Mouse (Mus musculus) MEL (cell line): Measurements from ENCODE around the gene Il17rb. TPM values are rescaled to one million over a fixed set of nuclear protein-coding genes. Genes with fewer than 3 reads are reported as not detected.

ENCODE experiments used
- DNase-seq: peaks from one replicate; pipeline ENCODE4 v3.0.0; 2011; ENCODE audit warnings: low read depth, low spot score
- H3K27ac ChIP-seq: 2 replicates; pipeline ENCODE4 v1.5.1; 2012; ENCODE audit warnings: low read depth, mild to moderate bottlenecking, control low read depth, low read length, moderate library complexity; ENCODE audit not compliant: control insufficient read depth
- H3K27me3 ChIP-seq, 2 experiments: fragments of 150-350 bp in 1 of 2; sonication (generic) in 1 of 2; 2 replicates each; pipeline ENCODE4 v1.6.1; 2012; ENCODE audit warnings: low read length in 2 of 2, mild to moderate bottlenecking in 2 of 2, improper control_type of control experiment in 1 of 2, moderate library complexity in 1 of 2; ENCODE audit not compliant: insufficient read depth in 2 of 2, control insufficient read depth in 1 of 2
- H3K36me3 ChIP-seq, 2 experiments: 2 replicates each; pipeline ENCODE4 v1.6.1; 2012 to 2014; ENCODE audit warnings: low read length in 2 of 2, improper control_type of control experiment in 1 of 2, inconsistent platforms in 1 of 2, mild to moderate bottlenecking in 1 of 2; ENCODE audit not compliant: insufficient read depth in 2 of 2, control insufficient read depth in 1 of 2
- H3K4me1 ChIP-seq, 2 experiments: fragments of 150-350 bp in 1 of 2; sonication (generic) in 1 of 2; 2 replicates each; pipeline ENCODE4 v1.6.1; 2012; ENCODE audit warnings: low read length in 2 of 2, improper control_type of control experiment in 1 of 2, mild to moderate bottlenecking in 1 of 2; ENCODE audit not compliant: insufficient read depth in 2 of 2, control insufficient read depth in 1 of 2
- H3K4me3 ChIP-seq, 2 experiments: fragments of 150-350 bp in 1 of 2; sonication (generic) in 1 of 2; 2 replicates each; pipeline ENCODE4 v1.5.1; 2012; ENCODE audit warnings: low read depth in 2 of 2, low read length in 2 of 2, mild to moderate bottlenecking in 2 of 2, moderate library complexity in 2 of 2, control low read depth in 1 of 2, improper control_type of control experiment in 1 of 2; ENCODE audit not compliant: control insufficient read depth in 1 of 2, insufficient read depth in 1 of 2
- H3K79me2 ChIP-seq: 2 replicates; pipeline ENCODE4 v1.6.1; 2012; ENCODE audit warnings: mild to moderate bottlenecking, low read length, moderate library complexity; ENCODE audit not compliant: control insufficient read depth, poor library complexity, insufficient read depth
- H3K9ac ChIP-seq: 2 replicates; pipeline ENCODE4 v1.6.1; 2012; ENCODE audit warnings: low read depth, mild to moderate bottlenecking, control low read depth, low read length, moderate library complexity; ENCODE audit not compliant: control insufficient read depth, poor library complexity, severe bottlenecking
- H3K9me3 ChIP-seq: fragments of 150-350 bp; sonication (generic); replicated peaks from 2 replicates; pipeline ENCODE4 v1.6.1; 2012; ENCODE audit warnings: mild to moderate bottlenecking, low read length, improper control_type of control experiment, moderate library complexity; ENCODE audit not compliant: insufficient read depth
- CHD2 ChIP-seq: IDR thresholded peaks from 2 replicates; pipeline ENCODE4 v1.6.1; 2011; ENCODE audit warnings: low read length, improper control_type of control experiment
- CTCF ChIP-seq, 3 experiments: IDR thresholded peaks in 2 of 3; conservative IDR thresholded peaks in 1 of 3; 2 replicates each; pipeline ENCODE4 v1.5.1; 2011 to 2012; ENCODE audit warnings: low read length in 3 of 3, low read depth in 2 of 3, mild to moderate bottlenecking in 2 of 3, improper control_type of control experiment in 1 of 3, inconsistent platforms in 1 of 3, mixed read lengths in 1 of 3, moderate library complexity in 1 of 3; ENCODE audit not compliant: control insufficient read depth in 1 of 3, insufficient read depth in 1 of 3, poor library complexity in 1 of 3, severe bottlenecking in 1 of 3
- E2F4 ChIP-seq: IDR thresholded peaks from 2 replicates; pipeline ENCODE4 v1.6.1; 2011; ENCODE audit warnings: low read depth, low read length, improper control_type of control experiment, borderline replicate concordance
- EP300 ChIP-seq, 2 experiments: IDR thresholded peaks; 2 replicates each; pipeline ENCODE4 v1.6.1; 2011; ENCODE audit warnings: improper control_type of control experiment in 2 of 2, low read length in 2 of 2, low read depth in 1 of 2, mild to moderate bottlenecking in 1 of 2
- GABPA ChIP-seq: IDR thresholded peaks from 2 replicates; pipeline ENCODE4 v1.6.1; 2012; ENCODE audit warnings: low read depth, mild to moderate bottlenecking, inconsistent platforms, low read length, improper control_type of control experiment, moderate library complexity
- JUND ChIP-seq: IDR thresholded peaks from 2 replicates; pipeline ENCODE4 v1.6.1; 2011; ENCODE audit warnings: low read depth, mild to moderate bottlenecking, improper control_type of control experiment, low read length
- MAX ChIP-seq: IDR thresholded peaks from 2 replicates; pipeline ENCODE4 v1.6.1; 2011; ENCODE audit warnings: low read length, improper control_type of control experiment
- MAZ ChIP-seq: IDR thresholded peaks from 2 replicates; pipeline ENCODE4 v1.6.1; 2012; ENCODE audit warnings: low read depth, mild to moderate bottlenecking, inconsistent platforms, low read length, improper control_type of control experiment
- MEF2A ChIP-seq: IDR thresholded peaks from 2 replicates; pipeline ENCODE4 v1.6.1; 2014; ENCODE audit warnings: low read depth, mild to moderate bottlenecking, inconsistent platforms, low read length, improper control_type of control experiment; ENCODE audit not compliant: poor library complexity, insufficient replicate concordance, severe bottlenecking; ENCODE audit errors: extremely low read depth
- NRF1 ChIP-seq: IDR thresholded peaks from 2 replicates; pipeline ENCODE4 v1.6.1; 2014; ENCODE audit warnings: low read depth, mild to moderate bottlenecking, inconsistent platforms, low read length, improper control_type of control experiment, moderate library complexity; ENCODE audit not compliant: poor library complexity, insufficient read depth, severe bottlenecking
- POLR2A ChIP-seq, 2 experiments: IDR thresholded peaks; 2 replicates each; pipeline ENCODE4 v1.6.1; 2011 to 2012; ENCODE audit warnings: low read length in 2 of 2, mild to moderate bottlenecking in 2 of 2, control low read depth in 1 of 2, improper control_type of control experiment in 1 of 2, low read depth in 1 of 2, moderate library complexity in 1 of 2; ENCODE audit not compliant: control insufficient read depth in 1 of 2, insufficient read depth in 1 of 2, poor library complexity in 1 of 2
- POLR2AphosphoS2 ChIP-seq: IDR thresholded peaks from 2 replicates; pipeline ENCODE4 v1.6.1; 2011; ENCODE audit warnings: low read length, improper control_type of control experiment
- RCOR1 ChIP-seq: IDR thresholded peaks from 2 replicates; pipeline ENCODE4 v1.6.1; 2012; ENCODE audit warnings: low read depth, mild to moderate bottlenecking, inconsistent platforms, low read length, improper control_type of control experiment
- TCF12 ChIP-seq: IDR thresholded peaks from 2 replicates; pipeline ENCODE4 v1.6.1; 2014; ENCODE audit warnings: low read depth, mild to moderate bottlenecking, inconsistent platforms, low read length, improper control_type of control experiment, moderate library complexity
- UBTF ChIP-seq: IDR thresholded peaks from 2 replicates; pipeline ENCODE4 v1.6.1; 2012; ENCODE audit warnings: low read depth, mild to moderate bottlenecking, inconsistent platforms, low read length, improper control_type of control experiment, moderate library complexity, borderline replicate concordance; ENCODE audit not compliant: insufficient read depth
- USF1 ChIP-seq: IDR thresholded peaks from 2 replicates; pipeline ENCODE4 v1.6.1; 2014; ENCODE audit warnings: low read depth, mild to moderate bottlenecking, inconsistent platforms, low read length, improper control_type of control experiment, moderate library complexity
- USF2 ChIP-seq, 2 experiments: IDR thresholded peaks; 2 replicates each; pipeline ENCODE4 v1.6.1; 2011 to 2012; ENCODE audit warnings: improper control_type of control experiment in 2 of 2, low read length in 2 of 2, borderline replicate concordance in 1 of 2, inconsistent platforms in 1 of 2, low read depth in 1 of 2, mild to moderate bottlenecking in 1 of 2; ENCODE audit not compliant: insufficient read depth in 1 of 2
- ZKSCAN1 ChIP-seq: IDR thresholded peaks from 2 replicates; pipeline ENCODE4 v1.6.1; 2012; ENCODE audit warnings: low read depth, mild to moderate bottlenecking, inconsistent platforms, low read length, improper control_type of control experiment, moderate library complexity
- ZMIZ1 ChIP-seq: IDR thresholded peaks from 2 replicates; pipeline ENCODE4 v1.6.1; 2012; ENCODE audit warnings: low read depth, mild to moderate bottlenecking, inconsistent platforms, low read length, improper control_type of control experiment, moderate library complexity
- ZNF384 ChIP-seq: IDR thresholded peaks from 2 replicates; pipeline ENCODE4 v1.6.1; 2012; ENCODE audit warnings: low read depth, mild to moderate bottlenecking, inconsistent platforms, low read length, improper control_type of control experiment
- polyA plus RNA-seq, 2 experiments: library from polyadenylated mRNA; stranded (reverse) in 1 of 2; unstranded in 1 of 2; fragments of >175 nt in 1 of 2; fragments of >200 nt in 1 of 2; gene quantifications; 2 replicates each; pipeline versions ENCODE4 v1.2.1 to v1.2.4; 2012; ENCODE audit warnings: low replicate concordance in 2 of 2, low read depth in 1 of 2; ENCODE audit not compliant: insufficient read length in 2 of 2, insufficient read depth in 1 of 2, missing spikeins in 1 of 2
- total RNA-seq: library from RNA; depleted of rRNA; stranded (reverse); fragments of 300-350 nt; gene quantifications from 2 replicates; pipeline ENCODE4 v1.2.3, GENCODE M21; 2012

The Il17rb gene
- total and polyA plus RNA-seq, 3 experiments = 0.08 to 0.13 TPM; not detected in 1

DNA sequence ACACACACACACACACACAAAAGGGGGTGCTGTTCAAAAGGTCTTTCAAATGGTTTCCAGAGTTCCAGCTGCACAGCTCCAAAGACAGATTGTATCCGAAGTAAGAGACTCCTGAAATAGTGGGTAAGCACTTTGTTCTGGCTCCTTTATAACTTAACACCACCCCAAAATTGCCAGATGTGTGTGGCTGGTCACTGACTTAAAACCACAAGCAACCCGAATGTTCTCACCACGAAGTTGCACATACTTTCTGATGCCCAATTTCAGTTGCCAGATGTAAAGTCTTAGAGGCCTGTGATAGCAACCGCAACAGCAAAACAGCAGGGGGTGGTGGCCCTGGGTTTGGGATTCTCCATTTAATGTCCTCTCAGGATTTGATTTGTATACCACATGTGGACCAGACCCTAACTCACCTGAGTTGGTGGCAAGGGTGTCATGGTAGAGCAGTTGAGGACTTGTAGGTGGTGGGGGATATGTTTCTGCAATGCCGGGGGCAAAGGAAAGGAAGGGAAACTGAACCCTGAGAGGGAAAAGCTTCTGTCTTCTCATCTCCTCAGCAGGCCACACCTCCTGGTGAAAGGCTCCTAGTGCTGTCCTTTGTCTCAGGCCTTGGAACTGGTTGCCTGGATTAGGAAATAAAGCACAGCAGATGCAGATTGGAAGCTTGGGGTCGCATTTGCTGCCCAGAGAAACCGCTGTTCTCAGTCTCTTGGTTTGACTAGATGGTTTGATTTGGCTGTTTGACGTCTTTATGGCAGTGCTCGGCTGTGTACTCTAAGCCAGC is 11.3 kb upstream of the Il17rb start:
- H3K27ac ChIP-seq = no peak overlapping the region
- H3K9ac ChIP-seq = no peak overlapping the region
- H3K4me3 ChIP-seq = no peak overlapping the region
- H3K36me3 ChIP-seq = peaks cover 0 to 6% of the 10 kb centered on the region in 2 experiments; a peak in 2 of 4 replicates
- no peaks in the 10 kb centered on the region for H3K79me2 ChIP-seq
- no peaks in the 10 kb centered on the region for H3K9me3 ChIP-seq
- H3K27me3 ChIP-seq = no peaks in the 10 kb centered on the region; a peak in 1 of 4 replicates
- TF ChIP-seq GABPA (no peak), MAX (no peak), EP300 (IDR thresholded peaks at IDR 0.05; ENCODE audit: low read depth in 1 of 2, low read length in 2 of 2) (no peak), UBTF (no peak), POLR2AphosphoS2 (no peak), USF2 (IDR thresholded peaks at IDR 0.05; ENCODE audit: borderline replicate concordance in 1 of 2, insufficient read depth in 1 of 2, low read depth in 1 of 2, low read length in 2 of 2) (no peak), CTCF (IDR thresholded peaks at IDR 0.05 in 2 of 3, conservative IDR thresholded peaks at IDR 0.05 in 1 of 3; ENCODE audit: control insufficient read depth in 1 of 3, insufficient read depth in 1 of 3, low read depth in 2 of 3, low read length in 3 of 3, poor library complexity in 1 of 3, severe bottlenecking in 1 of 3) (no peak), NRF1 (no peak), MEF2A (no peak), JUND (no peak), CHD2 (no peak), RCOR1 (no peak), ZKSCAN1 (no peak), POLR2A (IDR thresholded peaks at IDR 0.05; ENCODE audit: control insufficient read depth in 1 of 2, insufficient read depth in 1 of 2, low read depth in 1 of 2, low read length in 2 of 2, poor library complexity in 1 of 2) (no peak), ZNF384 (no peak), ZMIZ1 (no peak), MAZ (no peak), TCF12 (no peak), E2F4 (no peak)
- H3K4me1 ChIP-seq = peaks cover under 1 to 4% of the 10 kb centered on the region in 2 experiments; a peak in 3 of 4 replicates
- no peak for DNase-seq

DNA sequence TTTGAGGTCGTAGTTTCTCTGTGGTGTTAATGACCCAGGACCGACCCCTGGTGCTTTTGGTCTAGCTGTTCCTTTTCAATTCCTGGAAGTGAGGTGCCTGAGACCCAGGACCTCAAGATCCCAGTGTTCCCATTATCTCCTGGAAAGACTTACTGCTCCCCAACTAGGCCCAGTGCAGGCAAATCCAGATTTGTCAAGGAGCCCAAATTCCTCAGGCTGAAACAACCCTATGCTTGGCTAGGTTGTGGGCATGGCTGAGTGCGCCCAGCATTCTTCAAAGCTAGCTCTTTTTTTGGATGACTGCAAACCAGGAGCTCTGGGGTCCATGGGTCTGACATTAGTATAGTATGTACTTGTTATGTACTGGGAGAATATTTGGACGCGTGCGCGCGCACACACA is 10.7 kb upstream of the Il17rb start:
- TF ChIP-seq MAZ (no peak), UBTF (no peak), USF1 (no peak)
- DNase-seq = no peak
- H3K79me2 ChIP-seq = no peaks in the 10 kb centered on the region
- H3K4me1 ChIP-seq = no peaks in the 10 kb centered on the region
- no peak overlapping the region for H3K27ac ChIP-seq
- H3K4me3 ChIP-seq = no peak overlapping the region
- H3K36me3 ChIP-seq = peaks cover 0 to under 1% of the 10 kb centered on the region in 2 experiments; a peak in 1 of 4 replicates
- H3K27me3 ChIP-seq = no peaks in the 10 kb centered on the region; a peak in 1 of 4 replicates
- no peaks in the 10 kb centered on the region for H3K9me3 ChIP-seq
- H3K9ac ChIP-seq = no peak overlapping the region
